In genomic region chr1:39479254-39479653, GRCm38 (mm10) we compare ENCODE assay signal across 8 mouse cellular contexts. TPM values are rescaled to one million over a fixed set of nuclear protein-coding genes. Genes with fewer than 3 reads are reported as not detected.
DNase-seq lines count a peak whose midpoint lies in the region; ATAC-seq and TF ChIP-seq lines count a peak whose summit lies in the region.

No protein-coding gene starts in this region.

- ATAC-seq in hindbrain, embryonic 15.5 days (ENCODE audit: low FRiP score, low read depth) = no peak
- ATAC-seq in midbrain, embryonic 15.5 days (replicated peaks) = no peak

- no peak for TF ChIP-seq CTCF in layer of hippocampus, adult 2 months (conservative IDR thresholded peaks at IDR 0.05)

- DNase-seq in embryo, embryonic 10.5 days (ENCODE audit: low spot score) = peak; percentile 8
- no peak for DNase-seq in embryo, embryonic 9.5 days (ENCODE audit: extremely low spot score)
- DNase-seq in layer of hippocampus, adult 2 months (ENCODE audit: low spot score in 2 of 2) = no peak
- no peak for DNase-seq in layer of hippocampus, postnatal 10 days (ENCODE audit: low spot score in 2 of 2)
- no peak for DNase-seq in spleen, postnatal 36 days (ENCODE audit: low spot score in 2 of 2)
- DNase-seq in layer of hippocampus, adult 9-10 months (ENCODE audit: low spot score) = no peak

- WGBS in hindbrain, embryonic 15.5 days = 62% methylated on average over 5 of the region's 5 CpGs
- 68% methylated on average over 5 of the region's 5 CpGs for WGBS in midbrain, embryonic 15.5 days

- H3K27me3 ChIP-seq in hindbrain, embryonic 15.5 days = 0 out of 2 replicates have a peak, but pooled peaks cover 3% of the 10 kb centered on the region
- H3K27me3 ChIP-seq in midbrain, embryonic 15.5 days (replicated peaks) = no peaks in the 10 kb centered on the region

- H3K9me3 ChIP-seq in hindbrain, embryonic 15.5 days = no peaks in the 10 kb centered on the region
- no peaks in the 10 kb centered on the region for H3K9me3 ChIP-seq in midbrain, embryonic 15.5 days

- H3K4me2 ChIP-seq in hindbrain, embryonic 15.5 days = peak overlapping the region; percentile 89
- peak overlapping the region; percentile 97; the same call in 1 of the 2 replicates for H3K4me2 ChIP-seq in midbrain, embryonic 15.5 days

- H3K4me1 ChIP-seq in hindbrain, embryonic 15.5 days (replicated peaks) = peaks cover 18% of the 10 kb centered on the region
- H3K4me1 ChIP-seq in midbrain, embryonic 15.5 days = peaks cover 27% of the 10 kb centered on the region

- no peaks in the 10 kb centered on the region for H3K36me3 ChIP-seq in hindbrain, embryonic 15.5 days
- H3K36me3 ChIP-seq in midbrain, embryonic 15.5 days (replicated peaks) = no peaks in the 10 kb centered on the region

- no peak overlapping the region for H3K27ac ChIP-seq in layer of hippocampus, adult 2 months
- no peak overlapping the region for H3K27ac ChIP-seq in hindbrain, embryonic 15.5 days (replicated peaks)
- no peak overlapping the region for H3K27ac ChIP-seq in midbrain, embryonic 15.5 days

- H3K4me3 ChIP-seq in layer of hippocampus, adult 2 months = peak overlapping the region; percentile 73; the same call in 1 of the 2 replicates
- peak overlapping the region; percentile 91; the same call in 1 of the 2 replicates for H3K4me3 ChIP-seq in hindbrain, embryonic 15.5 days
- no peak overlapping the region for H3K4me3 ChIP-seq in midbrain, embryonic 15.5 days

- no peak overlapping the region for H3K9ac ChIP-seq in hindbrain, embryonic 15.5 days
- H3K9ac ChIP-seq in midbrain, embryonic 15.5 days = no peak overlapping the region

RNA-seq across cellular contexts. Expression of gene Tbc1d8, which starts 0.7 kb away (rescaled TPM):
- 10 to 100 TPM; 10.6 to 14.3 TPM for total RNA-seq in layer of hippocampus, adult 2 months (2021)
- total RNA-seq in layer of hippocampus, postnatal 10 days (2021) = 10 to 100 TPM; 14.9 to 15.0 TPM
- 10.5 and 11.2 TPM in 2 replicates for polyA plus RNA-seq in hindbrain, embryonic 15.5 days (2015; fragmentation: Nextera tagmentation; extraction: Ambion mirVana)
- polyA plus RNA-seq in midbrain, embryonic 15.5 days (2015; fragmentation: Nextera tagmentation; extraction: Ambion mirVana) = 11.0 and 11.3 TPM in 2 replicates

RNA-seq across cellular contexts. Expression of gene Cnot11, which starts 55.5 kb away (rescaled TPM):
- total RNA-seq in layer of hippocampus, adult 2 months (2021) = 10 to 100 TPM; 23.3 to 24.2 TPM
- total RNA-seq in layer of hippocampus, postnatal 10 days (2021) = 10 to 100 TPM; 23.8 to 24.2 TPM
- polyA plus RNA-seq in hindbrain, embryonic 15.5 days (2015; fragmentation: Nextera tagmentation; extraction: Ambion mirVana) = 15.9 and 16.2 TPM in 2 replicates
- 15.0 TPM in 2 replicates for polyA plus RNA-seq in midbrain, embryonic 15.5 days (2015; fragmentation: Nextera tagmentation; extraction: Ambion mirVana)
